Mouse (Mus musculus) E14TG2a.4 (cell line): Measurements from ENCODE around the gene Sema6d.

Experiments used
- H3K27me3 ChIP-seq: 2 replicates; pipeline ENCODE4 v1.6.1; 2014; ENCODE audit warnings: low read length, control low read depth; ENCODE audit not compliant: insufficient read depth
- H3K36me3 ChIP-seq: 2 replicates; pipeline ENCODE4 v1.6.1; 2014; ENCODE audit warnings: low read length, control low read depth; ENCODE audit not compliant: insufficient read depth
- H3K4me1 ChIP-seq: replicated peaks from 2 replicates; pipeline ENCODE4 v1.6.1; 2014; ENCODE audit warnings: low read depth, low read length, control low read depth
- H3K4me3 ChIP-seq: replicated peaks from 2 replicates; pipeline ENCODE4 v1.5.1; 2014; ENCODE audit warnings: mild to moderate bottlenecking, low read length
- H3K9me3 ChIP-seq: 2 replicates; pipeline ENCODE4 v1.6.1; 2014; ENCODE audit warnings: low read length, control low read depth
- CTCF ChIP-seq: conservative IDR thresholded peaks from 2 replicates; pipeline ENCODE4 v1.5.1; 2014; ENCODE audit warnings: low read length
- NANOG ChIP-seq: IDR thresholded peaks from 2 replicates; pipeline ENCODE4 v1.6.1; 2014; ENCODE audit warnings: borderline replicate concordance, low read length, mixed read lengths
- POU5F1 ChIP-seq: IDR thresholded peaks from 2 replicates; pipeline ENCODE4 v1.6.1; 2014; ENCODE audit warnings: low read length, borderline replicate concordance

Sema6d gene

GRCm38 (mm10) chr2:124684481-124684901, 594.7 kb downstream of the Sema6d start:
- H3K9me3 ChIP-seq, result no peaks in the 10 kb centered on the region
- H3K4me3 ChIP-seq, result no peak overlapping the region
- H3K36me3 ChIP-seq, result no peaks in the 10 kb centered on the region
- no peak for TF ChIP-seq NANOG
- no peak for TF ChIP-seq POU5F1
- no peak for TF ChIP-seq CTCF
- H3K4me1 ChIP-seq, result no peaks in the 10 kb centered on the region
- H3K27me3 ChIP-seq, result no peaks in the 10 kb centered on the region

- no peak for TF ChIP-seq NANOG
- TF ChIP-seq POU5F1, result no peak
- no peak for TF ChIP-seq CTCF
Observed at GRCm38 (mm10) chr2:124690372-124690771, 600.6 kb downstream of the Sema6d start.

GRCm38 (mm10) chr2:124702621-124703020, 612.9 kb downstream of the Sema6d start:
- Histone ChIP-seq H3K9me3 (no peaks in the 10 kb centered on the region; the same call in 1 of the 2 replicates), H3K4me3 (no peak overlapping the region), H3K4me1 (no peaks in the 10 kb centered on the region), H3K36me3 (no peaks in the 10 kb centered on the region), H3K27me3 (peaks cover 3% of the 10 kb centered on the region; the same call in 1 of the 2 replicates)
- TF ChIP-seq POU5F1, result no peak
- no peak for TF ChIP-seq CTCF
- no peak for TF ChIP-seq NANOG

More at GRCm38 (mm10) chr2:124690372-124690771, 600.6 kb downstream of the Sema6d start:
- Histone ChIP-seq H3K36me3 (no peaks in the 10 kb centered on the region), H3K9me3 (no peaks in the 10 kb centered on the region), H3K4me1 (no peaks in the 10 kb centered on the region), H3K27me3 (no peaks in the 10 kb centered on the region), H3K4me3 (no peak overlapping the region)

- H3K9me3 ChIP-seq, result peaks cover 6% of the 10 kb centered on the region; the same call in 1 of the 2 replicates
- peaks cover 3% of the 10 kb centered on the region; the same call in 1 of the 2 replicates for H3K27me3 ChIP-seq
- no peak for TF ChIP-seq CTCF
- no peak for TF ChIP-seq NANOG
- no peak for TF ChIP-seq POU5F1
- H3K4me3 ChIP-seq, result no peak overlapping the region
- no peaks in the 10 kb centered on the region for H3K36me3 ChIP-seq
- no peaks in the 10 kb centered on the region for H3K4me1 ChIP-seq
Observed at GRCm38 (mm10) chr2:124704922-124705321, 615.2 kb downstream of the Sema6d start.

- Histone ChIP-seq H3K9me3 (peaks cover 6% of the 10 kb centered on the region; the same call in 1 of the 2 replicates), H3K4me3 (no peak overlapping the region), H3K27me3 (peaks cover 3% of the 10 kb centered on the region; the same call in 1 of the 2 replicates), H3K4me1 (no peaks in the 10 kb centered on the region), H3K36me3 (no peaks in the 10 kb centered on the region)
- TF ChIP-seq POU5F1, result no peak
- TF ChIP-seq CTCF, result no peak
- no peak for TF ChIP-seq NANOG
Observed at GRCm38 (mm10) chr2:124705806-124706205, 616.0 kb downstream of the Sema6d start.

GRCm38 (mm10) chr2:124706896-124707295, 617.1 kb downstream of the Sema6d start:
- Histone ChIP-seq H3K4me3 (no peak overlapping the region), H3K36me3 (no peaks in the 10 kb centered on the region), H3K9me3 (peaks cover 6% of the 10 kb centered on the region; the same call in 1 of the 2 replicates), H3K4me1 (no peaks in the 10 kb centered on the region), H3K27me3 (peaks cover 3% of the 10 kb centered on the region; the same call in 1 of the 2 replicates)
- TF ChIP-seq CTCF (no peak), POU5F1 (no peak), NANOG (no peak)
